Mouse (Mus musculus) inflammation-experienced regulatory T-cells, adult 6 months (primary cell): ENCODE measurements around the gene Eif1ad. TPM values are rescaled to one million over a fixed set of nuclear protein-coding genes. Genes with fewer than 3 reads are reported as not detected.
A peak's percentile ranks its signal among the peaks of the same experiment; 100 is the strongest.
"Not testable (repeated sequence)": the region's sequence is repeated elsewhere in the genome, so short reads cannot be mapped to it uniquely, and the experiment has no call there.

ENCODE experiments used
- ATAC-seq: one replicate; pipeline ENCODE4 v1.8.0; 2017
- polyA plus RNA-seq, 3 experiments: library from polyadenylated mRNA; unstranded; fragments of 100-300 nt; shearing (Covaris generic); gene quantifications; one replicate each; pipeline ENCODE4 v1.2.1; 2017

Gene Eif1ad
- polyA plus RNA-seq, 3 experiments from 2014 or later, result 45.7 to 58.4 (median 53.4) TPM

GRCm38 (mm10) chr19:5383326-5383725, 16.8 kb downstream of the Eif1ad start:
- no peak for ATAC-seq

DNA sequence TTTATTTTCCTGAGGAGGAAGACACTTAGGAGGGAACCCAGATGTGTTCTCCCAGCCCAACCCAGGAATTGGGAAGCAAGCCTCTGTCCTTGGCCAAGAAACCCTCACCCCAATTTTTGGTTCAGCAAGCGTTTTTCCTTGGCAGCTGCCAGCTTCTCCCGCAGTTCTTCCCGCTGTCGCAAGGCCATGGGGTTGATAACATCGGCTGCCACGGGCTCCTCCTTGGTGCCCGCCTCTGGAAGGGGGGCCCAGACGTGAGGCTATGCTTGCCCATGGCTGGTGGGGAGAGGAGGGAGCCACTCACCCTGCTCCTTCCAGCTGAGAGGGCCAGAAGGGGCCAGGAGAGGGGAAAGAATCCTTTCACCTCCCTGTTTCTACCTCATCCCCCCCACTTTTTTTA, 18.2 kb downstream of the Eif1ad start:
- no peak for ATAC-seq

- ATAC-seq, result no peak
These were observed 21.5 kb downstream of the Eif1ad start for GRCm38 (mm10) chr19:5388011-5388441.

DNA sequence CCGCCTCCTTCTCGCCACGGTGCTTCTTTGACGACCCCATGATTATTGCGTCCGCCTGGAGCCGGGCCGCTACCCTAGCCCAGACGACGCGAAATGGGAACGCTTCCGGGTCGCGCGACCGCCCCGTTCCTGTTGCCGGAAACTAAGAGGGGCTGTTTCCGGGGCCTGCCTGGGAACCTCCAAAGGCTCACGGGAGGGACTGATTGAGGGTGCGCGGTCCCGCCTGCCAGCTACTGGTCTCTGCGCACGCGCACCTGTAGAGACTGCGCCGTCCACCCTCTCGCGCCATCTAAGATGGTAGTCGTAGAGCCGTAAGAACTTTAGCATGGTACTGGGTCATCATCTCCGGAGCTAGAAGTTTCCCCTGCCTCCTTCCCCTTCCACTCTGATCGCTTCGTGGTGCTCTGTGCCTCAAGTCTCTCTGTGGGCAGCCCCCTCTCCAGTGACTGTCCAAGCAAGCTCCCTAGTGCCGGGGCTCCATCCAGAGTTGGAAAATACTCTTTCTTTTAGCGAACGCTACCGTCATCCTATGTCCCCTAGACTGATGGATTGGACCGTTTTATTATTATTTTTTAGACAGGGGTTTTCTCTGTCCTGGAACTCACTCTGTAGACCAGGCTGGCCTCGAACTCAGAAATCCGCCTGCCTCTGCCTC, 22.2 kb downstream of the Eif1ad start, which contains the start of gene Sart1:
Gene Sart1 (minus strand): TSS at position 116 of the 655 bp plus-strand sequence.
- ATAC-seq, result peak; percentile 86

- ATAC-seq, result peak; percentile 84
These were observed 23.1 kb downstream of the Eif1ad start for GRCm38 (mm10) chr19:5389647-5390046.

GRCm38 (mm10) chr19:5390416-5390815, 23.9 kb downstream of the Eif1ad start:
- no peak for ATAC-seq

GRCm38 (mm10) chr19:5392892-5393291, 26.4 kb downstream of the Eif1ad start:
- ATAC-seq, result no peak

GRCm38 (mm10) chr19:5394168-5394567, 27.6 kb downstream of the Eif1ad start:
- no peak for ATAC-seq

GRCm38 (mm10) chr19:5395371-5395770, 28.8 kb downstream of the Eif1ad start:
- ATAC-seq, result no peak

- ATAC-seq, result not testable (repeated sequence)
These were observed 34.5 kb downstream of the Eif1ad start for GRCm38 (mm10) chr19:5401073-5401472.

- ATAC-seq, result no peak
These were observed 35.8 kb downstream of the Eif1ad start, which contains the start of gene Tsga10ip for GRCm38 (mm10) chr19:5402293-5402692. Gene Tsga10ip (minus strand): TSS chr19:5402526.

GRCm38 (mm10) chr19:5405924-5406323, 39.4 kb downstream of the Eif1ad start:
- peak; percentile 70 for ATAC-seq

GRCm38 (mm10) chr19:5406531-5407126, 40.1 kb downstream of the Eif1ad start:
- ATAC-seq, result peak; percentile 52

GRCm38 (mm10) chr19:5407133-5407532, 40.6 kb downstream of the Eif1ad start:
- no peak for ATAC-seq

DNA sequence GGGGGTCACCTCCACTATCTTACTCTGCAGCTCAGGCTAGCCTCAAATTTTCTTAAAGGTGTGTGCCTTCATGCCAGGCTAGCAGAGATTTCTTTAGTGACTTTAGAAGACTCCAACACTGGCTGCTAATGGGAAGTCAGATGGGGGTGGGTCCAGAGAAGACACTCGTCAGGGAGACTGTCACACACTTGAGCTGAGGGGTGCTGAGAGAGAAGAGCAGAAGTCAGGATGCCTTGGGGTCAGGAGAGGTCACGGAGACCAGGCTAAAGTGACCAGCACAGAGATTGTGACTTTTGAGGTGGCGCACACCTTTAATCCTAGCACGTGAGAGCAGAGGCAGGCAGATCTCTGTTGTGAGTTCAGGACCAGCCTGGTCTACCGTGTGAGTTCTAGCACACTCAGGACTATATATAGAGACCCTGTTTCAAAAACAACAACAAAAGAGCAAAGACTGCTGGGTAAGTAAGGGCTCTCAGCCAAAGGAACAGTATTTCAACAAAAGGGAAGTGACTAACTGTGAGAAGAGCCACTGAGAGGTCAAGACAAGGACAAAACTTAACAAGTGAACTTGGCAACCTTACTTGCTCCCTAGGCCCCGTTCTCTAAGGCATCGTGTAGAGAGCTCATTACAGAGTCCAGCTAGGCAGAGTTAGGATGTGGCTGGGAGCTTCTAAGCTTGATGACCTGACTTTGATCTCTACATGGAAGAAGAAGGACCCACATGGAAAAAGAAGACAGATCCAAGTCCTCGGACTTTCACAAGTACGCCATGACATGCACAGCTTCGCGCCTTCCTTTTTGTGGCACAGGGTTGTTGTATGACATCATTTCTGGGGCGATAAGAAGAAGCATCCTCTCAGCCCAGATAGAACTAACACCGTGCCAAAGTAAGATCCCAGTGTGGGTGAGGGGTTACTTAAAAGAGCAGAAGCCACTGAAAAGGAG, 41.8 kb downstream of the Eif1ad start:
- ATAC-seq, result no peak

DNA sequence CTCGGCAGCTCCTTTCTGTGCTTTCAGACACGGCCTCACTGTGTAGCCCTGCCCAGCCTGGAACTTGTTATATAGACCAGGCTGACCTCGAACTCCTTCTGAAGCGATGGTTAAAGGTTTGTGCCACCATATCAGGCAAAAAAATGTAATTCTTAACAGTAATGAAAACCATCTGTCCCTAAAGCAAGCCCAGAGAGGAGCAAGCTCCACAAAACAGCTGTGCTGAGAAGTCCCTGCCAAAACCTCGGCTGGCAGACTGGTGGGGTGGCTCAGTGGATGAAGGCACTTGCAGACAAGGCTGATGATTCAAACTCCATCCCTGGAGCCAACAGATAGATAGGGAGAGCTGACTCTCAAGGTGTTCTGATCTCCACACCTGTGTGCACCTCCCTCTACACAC, 42.5 kb downstream of the Eif1ad start:
- ATAC-seq, result no peak

GRCm38 (mm10) chr19:5410641-5411040, 44.1 kb downstream of the Eif1ad start:
- no peak for ATAC-seq

GRCm38 (mm10) chr19:5411961-5412360, 45.4 kb downstream of the Eif1ad start:
- no peak for ATAC-seq

DNA sequence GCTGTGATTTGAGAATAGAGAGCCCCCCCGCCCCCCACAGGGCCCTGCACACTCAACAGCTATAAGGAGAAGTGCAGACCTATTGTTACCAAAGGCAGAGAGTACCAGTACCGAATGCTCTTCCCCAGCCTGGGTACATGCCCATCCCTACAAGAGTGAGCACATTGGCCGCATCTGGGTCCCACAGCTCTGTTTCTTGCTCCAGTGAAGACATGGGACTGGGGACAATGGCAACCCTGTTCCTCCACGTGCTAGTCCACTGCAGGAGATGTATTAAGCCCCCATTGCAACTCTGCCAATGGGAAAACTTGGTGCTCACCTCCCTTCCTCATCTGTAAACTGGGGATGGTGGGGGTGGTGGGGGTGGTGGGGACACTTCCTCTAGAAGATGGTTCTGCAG, 47.3 kb downstream of the Eif1ad start:
- ATAC-seq, result no peak

DNA sequence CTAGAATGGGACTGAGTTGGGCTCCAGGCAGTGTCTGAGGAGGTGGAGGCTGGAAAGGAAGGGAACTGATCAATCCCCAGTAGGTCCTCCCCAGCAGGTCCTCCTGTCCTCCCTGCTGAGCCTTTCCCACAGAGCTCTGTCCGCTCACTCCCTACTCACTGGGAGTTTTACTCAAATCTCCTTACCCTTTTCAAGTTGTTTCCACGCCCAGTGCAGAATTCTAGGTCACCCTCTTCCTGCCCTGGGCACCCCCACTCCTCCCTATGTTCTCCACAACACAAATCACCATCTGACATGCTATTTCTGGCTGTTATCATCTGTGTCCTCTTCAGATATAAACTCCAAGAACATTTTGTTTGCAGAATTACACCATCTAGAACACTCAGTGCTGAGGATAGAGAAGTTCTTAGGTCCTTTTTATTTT, 48.0 kb downstream of the Eif1ad start:
- no peak for ATAC-seq

DNA sequence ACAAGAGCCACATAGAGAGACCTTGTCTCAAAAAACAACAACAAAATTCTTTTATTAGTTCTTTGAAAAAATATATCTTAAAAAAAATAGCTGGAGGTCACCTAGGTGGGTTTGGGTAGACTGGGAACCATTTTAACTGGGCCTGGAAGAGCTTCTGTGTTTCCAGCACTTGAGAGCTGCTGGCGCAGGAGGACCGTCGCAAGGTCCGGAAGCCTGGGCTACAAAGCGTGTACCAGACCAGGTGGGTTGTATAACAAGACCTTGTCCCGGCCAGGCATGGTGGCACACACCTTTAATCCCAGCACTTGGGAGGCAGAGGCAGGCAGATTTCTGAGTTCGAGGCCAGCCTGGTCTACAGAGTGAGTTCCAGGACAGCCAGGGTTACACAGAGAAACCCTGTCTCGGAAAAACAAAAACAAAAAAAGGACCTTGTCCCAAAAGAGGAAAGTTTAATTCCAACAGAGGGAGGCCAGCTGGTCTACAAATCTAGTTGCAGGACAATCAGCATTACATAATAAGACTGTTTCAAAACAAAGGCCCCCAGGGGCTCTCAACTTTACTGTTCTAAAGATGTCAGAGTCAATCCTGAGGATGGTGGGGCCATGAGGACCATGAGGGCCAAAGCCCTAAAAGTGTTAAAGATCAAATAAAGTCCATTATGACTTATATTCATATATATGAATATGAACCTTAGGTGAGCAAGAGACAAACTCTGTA, 52.4 kb downstream of the Eif1ad start:
- no peak for ATAC-seq

DNA sequence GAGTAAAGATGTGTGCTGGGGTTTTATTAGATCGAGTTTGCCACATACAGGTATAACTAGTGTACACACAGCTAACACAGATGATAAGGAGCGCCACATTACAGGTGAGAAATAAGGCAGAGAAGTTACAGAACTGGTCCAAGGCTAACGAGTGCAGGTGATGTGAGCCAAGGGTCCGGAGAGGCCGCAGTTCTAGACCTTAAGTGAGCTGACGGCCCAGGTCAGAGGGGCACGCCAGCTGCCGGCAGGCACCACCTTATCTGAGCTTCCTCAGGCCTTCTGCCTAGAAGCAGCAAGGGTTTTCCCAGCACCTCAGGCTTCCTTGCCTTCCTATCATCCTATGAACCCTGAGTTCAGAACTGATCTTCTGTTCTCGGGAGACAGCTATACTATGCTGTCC, 53.1 kb downstream of the Eif1ad start:
- no peak for ATAC-seq
